Mouse (Mus musculus) MEL (cell line): Measurements from ENCODE around the gene Ano6. TPM values are rescaled to one million over a fixed set of nuclear protein-coding genes. Genes with fewer than 3 reads are reported as not detected.

Experiments
- DNase-seq: peaks from one replicate; pipeline ENCODE4 v3.0.0; 2011; ENCODE audit warnings: low read depth, low spot score
- H3K27ac ChIP-seq: 2 replicates; pipeline ENCODE4 v1.5.1; 2012; ENCODE audit warnings: low read depth, mild to moderate bottlenecking, control low read depth, low read length, moderate library complexity; ENCODE audit not compliant: control insufficient read depth
- H3K27me3 ChIP-seq, 2 experiments: fragments of 150-350 bp in 1 of 2; sonication (generic) in 1 of 2; 2 replicates each; pipeline ENCODE4 v1.6.1; 2012; ENCODE audit warnings: low read length in 2 of 2, mild to moderate bottlenecking in 2 of 2, improper control_type of control experiment in 1 of 2, moderate library complexity in 1 of 2; ENCODE audit not compliant: insufficient read depth in 2 of 2, control insufficient read depth in 1 of 2
- H3K36me3 ChIP-seq, 2 experiments: 2 replicates each; pipeline ENCODE4 v1.6.1; 2012 to 2014; ENCODE audit warnings: low read length in 2 of 2, improper control_type of control experiment in 1 of 2, inconsistent platforms in 1 of 2, mild to moderate bottlenecking in 1 of 2; ENCODE audit not compliant: insufficient read depth in 2 of 2, control insufficient read depth in 1 of 2
- H3K4me1 ChIP-seq, 2 experiments: fragments of 150-350 bp in 1 of 2; sonication (generic) in 1 of 2; 2 replicates each; pipeline ENCODE4 v1.6.1; 2012; ENCODE audit warnings: low read length in 2 of 2, improper control_type of control experiment in 1 of 2, mild to moderate bottlenecking in 1 of 2; ENCODE audit not compliant: insufficient read depth in 2 of 2, control insufficient read depth in 1 of 2
- H3K4me3 ChIP-seq, 2 experiments: fragments of 150-350 bp in 1 of 2; sonication (generic) in 1 of 2; 2 replicates each; pipeline ENCODE4 v1.5.1; 2012; ENCODE audit warnings: low read depth in 2 of 2, low read length in 2 of 2, mild to moderate bottlenecking in 2 of 2, moderate library complexity in 2 of 2, control low read depth in 1 of 2, improper control_type of control experiment in 1 of 2; ENCODE audit not compliant: control insufficient read depth in 1 of 2, insufficient read depth in 1 of 2
- H3K79me2 ChIP-seq: 2 replicates; pipeline ENCODE4 v1.6.1; 2012; ENCODE audit warnings: mild to moderate bottlenecking, low read length, moderate library complexity; ENCODE audit not compliant: control insufficient read depth, poor library complexity, insufficient read depth
- H3K9ac ChIP-seq: 2 replicates; pipeline ENCODE4 v1.6.1; 2012; ENCODE audit warnings: low read depth, mild to moderate bottlenecking, control low read depth, low read length, moderate library complexity; ENCODE audit not compliant: control insufficient read depth, poor library complexity, severe bottlenecking
- H3K9me3 ChIP-seq: fragments of 150-350 bp; sonication (generic); replicated peaks from 2 replicates; pipeline ENCODE4 v1.6.1; 2012; ENCODE audit warnings: mild to moderate bottlenecking, low read length, improper control_type of control experiment, moderate library complexity; ENCODE audit not compliant: insufficient read depth
- BHLHE40 ChIP-seq: IDR thresholded peaks from 2 replicates; pipeline ENCODE4 v1.6.1; 2012; ENCODE audit warnings: low read depth, mild to moderate bottlenecking, inconsistent platforms, low read length, improper control_type of control experiment, borderline replicate concordance
- CHD2 ChIP-seq: IDR thresholded peaks from 2 replicates; pipeline ENCODE4 v1.6.1; 2011; ENCODE audit warnings: low read length, improper control_type of control experiment
- CTCF ChIP-seq, 3 experiments: IDR thresholded peaks in 2 of 3; conservative IDR thresholded peaks in 1 of 3; 2 replicates each; pipeline ENCODE4 v1.5.1; 2011 to 2012; ENCODE audit warnings: low read length in 3 of 3, low read depth in 2 of 3, mild to moderate bottlenecking in 2 of 3, improper control_type of control experiment in 1 of 3, inconsistent platforms in 1 of 3, mixed read lengths in 1 of 3, moderate library complexity in 1 of 3; ENCODE audit not compliant: control insufficient read depth in 1 of 3, insufficient read depth in 1 of 3, poor library complexity in 1 of 3, severe bottlenecking in 1 of 3
- EP300 ChIP-seq, 2 experiments: IDR thresholded peaks; 2 replicates each; pipeline ENCODE4 v1.6.1; 2011; ENCODE audit warnings: improper control_type of control experiment in 2 of 2, low read length in 2 of 2, low read depth in 1 of 2, mild to moderate bottlenecking in 1 of 2
- ETS1 ChIP-seq: IDR thresholded peaks from 2 replicates; pipeline ENCODE4 v1.6.1; 2012; ENCODE audit warnings: low read depth, mild to moderate bottlenecking, inconsistent platforms, low read length, improper control_type of control experiment, moderate library complexity
- HCFC1 ChIP-seq: IDR thresholded peaks from 2 replicates; pipeline ENCODE4 v1.6.1; 2012; ENCODE audit warnings: low read depth, mild to moderate bottlenecking, inconsistent platforms, low read length, improper control_type of control experiment, moderate library complexity
- JUND ChIP-seq: IDR thresholded peaks from 2 replicates; pipeline ENCODE4 v1.6.1; 2011; ENCODE audit warnings: low read depth, mild to moderate bottlenecking, improper control_type of control experiment, low read length
- KAT2A ChIP-seq: conservative IDR thresholded peaks from 2 replicates; pipeline ENCODE4 v1.6.1; 2012; ENCODE audit warnings: low read depth, low read length, improper control_type of control experiment, inconsistent platforms
- MAFK ChIP-seq: IDR thresholded peaks from 2 replicates; pipeline ENCODE4 v1.6.1; 2011; ENCODE audit warnings: low read depth, mild to moderate bottlenecking, low read length, improper control_type of control experiment, borderline replicate concordance
- MAX ChIP-seq: IDR thresholded peaks from 2 replicates; pipeline ENCODE4 v1.6.1; 2011; ENCODE audit warnings: low read length, improper control_type of control experiment
- MAZ ChIP-seq: IDR thresholded peaks from 2 replicates; pipeline ENCODE4 v1.6.1; 2012; ENCODE audit warnings: low read depth, mild to moderate bottlenecking, inconsistent platforms, low read length, improper control_type of control experiment
- MXI1 ChIP-seq: IDR thresholded peaks from 2 replicates; pipeline ENCODE4 v1.6.1; 2011; ENCODE audit warnings: mild to moderate bottlenecking, low read depth, low read length, improper control_type of control experiment
- NELFE ChIP-seq: IDR thresholded peaks from 2 replicates; pipeline ENCODE4 v1.6.1; 2011; ENCODE audit warnings: low read depth, low read length, improper control_type of control experiment
- POLR2A ChIP-seq, 2 experiments: IDR thresholded peaks; 2 replicates each; pipeline ENCODE4 v1.6.1; 2011 to 2012; ENCODE audit warnings: low read length in 2 of 2, mild to moderate bottlenecking in 2 of 2, control low read depth in 1 of 2, improper control_type of control experiment in 1 of 2, low read depth in 1 of 2, moderate library complexity in 1 of 2; ENCODE audit not compliant: control insufficient read depth in 1 of 2, insufficient read depth in 1 of 2, poor library complexity in 1 of 2
- POLR2AphosphoS5 ChIP-seq: IDR thresholded peaks from 2 replicates; pipeline ENCODE4 v1.6.1; 2012; ENCODE audit warnings: low read depth, borderline replicate concordance, mild to moderate bottlenecking, inconsistent platforms, low read length, moderate library complexity, mixed read lengths
- RAD21 ChIP-seq: IDR thresholded peaks from 2 replicates; pipeline ENCODE4 v1.6.1; 2011; ENCODE audit warnings: mild to moderate bottlenecking, low read depth, low read length, improper control_type of control experiment
- RCOR1 ChIP-seq: IDR thresholded peaks from 2 replicates; pipeline ENCODE4 v1.6.1; 2012; ENCODE audit warnings: low read depth, mild to moderate bottlenecking, inconsistent platforms, low read length, improper control_type of control experiment
- SIN3A ChIP-seq: IDR thresholded peaks from 2 replicates; pipeline ENCODE4 v1.6.1; 2012; ENCODE audit warnings: low read length, improper control_type of control experiment, inconsistent platforms
- SMC3 ChIP-seq: IDR thresholded peaks from 2 replicates; pipeline ENCODE4 v1.6.1; 2011; ENCODE audit warnings: low read depth, low read length, improper control_type of control experiment
- TAL1 ChIP-seq: IDR thresholded peaks from 2 replicates; pipeline ENCODE4 v1.6.1; 2012; ENCODE audit warnings: mild to moderate bottlenecking, inconsistent platforms, low read length, moderate library complexity, mixed read lengths
- TBP ChIP-seq: IDR thresholded peaks from 2 replicates; pipeline ENCODE4 v1.8.0; 2011; ENCODE audit warnings: low read depth, low read length, improper control_type of control experiment
- USF1 ChIP-seq: IDR thresholded peaks from 2 replicates; pipeline ENCODE4 v1.6.1; 2014; ENCODE audit warnings: low read depth, mild to moderate bottlenecking, inconsistent platforms, low read length, improper control_type of control experiment, moderate library complexity
- ZC3H11A ChIP-seq: IDR thresholded peaks from 2 replicates; pipeline ENCODE4 v1.6.1; 2012; ENCODE audit warnings: low read depth, mild to moderate bottlenecking, inconsistent platforms, low read length, improper control_type of control experiment
- ZMIZ1 ChIP-seq: IDR thresholded peaks from 2 replicates; pipeline ENCODE4 v1.6.1; 2012; ENCODE audit warnings: low read depth, mild to moderate bottlenecking, inconsistent platforms, low read length, improper control_type of control experiment, moderate library complexity
- ZNF384 ChIP-seq: IDR thresholded peaks from 2 replicates; pipeline ENCODE4 v1.6.1; 2012; ENCODE audit warnings: low read depth, mild to moderate bottlenecking, inconsistent platforms, low read length, improper control_type of control experiment
- polyA plus RNA-seq, 2 experiments: library from polyadenylated mRNA; stranded (reverse) in 1 of 2; unstranded in 1 of 2; fragments of >175 nt in 1 of 2; fragments of >200 nt in 1 of 2; gene quantifications; 2 replicates each; pipeline versions ENCODE4 v1.2.1 to v1.2.4; 2012; ENCODE audit warnings: low replicate concordance in 2 of 2, low read depth in 1 of 2; ENCODE audit not compliant: insufficient read length in 2 of 2, insufficient read depth in 1 of 2, missing spikeins in 1 of 2
- total RNA-seq: library from RNA; depleted of rRNA; stranded (reverse); fragments of 300-350 nt; gene quantifications from 2 replicates; pipeline ENCODE4 v1.2.3, GENCODE M21; 2012

The Ano6 gene
- total and polyA plus RNA-seq, 3 experiments, result 54.8 to 66.6 (median 61.4) TPM

DNA sequence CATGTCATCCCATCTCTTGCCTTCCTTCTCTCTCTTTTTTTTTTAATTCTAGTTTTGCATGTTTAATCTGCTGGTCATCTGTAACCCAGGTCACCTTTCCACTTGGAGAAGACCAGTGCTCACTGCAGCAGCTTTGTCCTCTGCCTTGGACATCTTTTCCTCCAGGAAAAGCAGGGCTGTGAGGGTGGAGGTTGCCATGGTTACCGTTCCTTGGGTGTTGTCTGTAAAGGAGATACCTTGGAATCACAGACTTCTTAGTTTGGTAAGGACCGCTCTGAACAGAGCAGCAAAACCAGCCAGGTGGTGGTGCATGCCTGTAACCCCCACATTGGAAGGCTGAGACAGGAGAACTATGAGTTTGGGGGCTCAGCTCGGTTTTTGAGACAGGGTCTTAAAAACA lies 26.9 kb downstream of the Ano6 start:
- no peaks in the 10 kb centered on the region for H3K27me3 ChIP-seq
- no peak for DNase-seq
- H3K79me2 ChIP-seq, result peaks cover 71% of the 10 kb centered on the region

DNA sequence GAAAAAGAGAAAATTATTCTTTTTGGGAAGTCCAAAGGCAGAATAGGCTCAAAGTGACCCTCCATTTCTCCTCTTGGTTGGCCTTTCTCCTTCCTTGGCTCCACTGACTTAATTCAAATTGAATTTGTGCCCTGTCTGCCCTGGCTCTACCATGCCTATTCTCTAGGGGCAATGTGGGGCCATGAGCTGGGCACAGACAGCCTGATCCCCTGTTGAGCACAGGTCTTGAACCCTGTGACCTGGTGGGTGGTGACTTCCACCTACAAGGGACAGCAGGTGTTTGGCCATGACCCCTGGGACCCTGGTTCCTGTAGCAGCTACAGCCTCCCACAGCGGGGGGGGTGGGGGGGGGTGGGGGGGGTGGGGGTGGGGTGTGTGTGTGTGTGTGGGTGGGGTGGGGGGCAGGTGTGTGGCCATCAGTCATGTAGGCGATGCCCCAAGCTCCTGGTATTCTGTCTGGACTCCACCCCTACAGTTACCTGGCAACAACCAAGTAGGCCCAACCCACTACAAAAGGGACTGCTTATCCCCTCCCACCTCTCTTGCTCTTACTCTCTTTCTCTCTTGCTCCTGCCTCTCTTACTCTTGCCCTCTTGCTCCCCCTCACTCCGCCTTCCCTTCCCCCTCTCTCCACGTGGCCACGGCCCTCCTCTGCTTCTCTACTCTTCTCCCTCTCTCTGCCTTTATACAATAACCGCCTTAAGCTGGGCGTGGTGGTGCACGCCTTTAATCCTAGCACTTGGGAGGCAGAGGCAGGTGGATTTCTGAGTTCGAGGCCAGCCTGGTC lies 28.8 kb downstream of the Ano6 start:
- Histone ChIP-seq H3K4me3 (no peak overlapping the region), H3K36me3 (peaks cover 7 to 58% of the 10 kb centered on the region in 2 experiments), H3K9me3 (no peaks in the 10 kb centered on the region), H3K27ac (no peak overlapping the region), H3K4me1 (no peaks in the 10 kb centered on the region), H3K27me3 (no peaks in the 10 kb centered on the region), H3K79me2 (peaks cover 69% of the 10 kb centered on the region), H3K9ac (no peak overlapping the region)
- no peak for TF ChIP-seq EP300 (IDR thresholded peaks at IDR 0.05; ENCODE audit: low read depth in 1 of 2, low read length in 2 of 2)
- TF ChIP-seq BHLHE40, result no peak
- TF ChIP-seq ZMIZ1, result no peak
- DNase-seq, result no peak

More for the DNA sequence above, 26.9 kb downstream of the Ano6 start:
- H3K27ac ChIP-seq, result no peak overlapping the region
- TF ChIP-seq TAL1, result no peak
- no peak for TF ChIP-seq SIN3A
- TF ChIP-seq MAX, result no peak
- TF ChIP-seq ZNF384, result no peak
- no peak for TF ChIP-seq HCFC1
- TF ChIP-seq USF1, result no peak
- no peak for TF ChIP-seq ZC3H11A
- TF ChIP-seq NELFE, result no peak
- TF ChIP-seq POLR2AphosphoS5, result no peak
- no peak for TF ChIP-seq ETS1
- no peak for TF ChIP-seq KAT2A
- TF ChIP-seq CHD2, result no peak
- no peaks in the 10 kb centered on the region for H3K4me1 ChIP-seq
- H3K36me3 ChIP-seq, result peaks cover 11 to 54% of the 10 kb centered on the region in 2 experiments
- H3K9ac ChIP-seq, result no peak overlapping the region
- no peak overlapping the region for H3K4me3 ChIP-seq
- H3K9me3 ChIP-seq, result no peaks in the 10 kb centered on the region

DNA sequence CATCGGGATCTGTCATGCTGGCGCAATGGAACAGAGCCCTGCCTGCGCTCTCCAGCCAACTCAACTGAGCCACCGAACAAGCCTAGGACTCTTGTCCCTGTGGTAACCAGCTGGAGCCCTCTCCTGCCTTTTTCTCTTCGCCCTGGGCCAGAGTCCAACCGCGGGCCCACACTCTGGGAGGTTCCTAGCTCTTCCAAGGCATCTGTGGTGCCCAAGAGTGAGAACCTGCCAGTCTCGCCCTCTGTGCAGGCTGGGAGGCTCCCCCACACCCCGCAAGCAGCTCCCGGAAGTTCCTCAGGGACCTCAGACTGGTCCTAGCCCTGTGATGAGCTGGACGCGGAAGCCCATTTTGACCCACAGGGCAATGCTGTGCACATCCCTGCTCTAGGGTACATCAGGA lies 29.5 kb downstream of the Ano6 start:
- H3K9ac ChIP-seq, result no peak overlapping the region
- no peaks in the 10 kb centered on the region for H3K4me1 ChIP-seq
- no peaks in the 10 kb centered on the region for H3K27me3 ChIP-seq
- no peaks in the 10 kb centered on the region for H3K9me3 ChIP-seq
- H3K27ac ChIP-seq, result no peak overlapping the region
- H3K36me3 ChIP-seq, result peaks cover 4 to 61% of the 10 kb centered on the region in 2 experiments
- no peak overlapping the region for H3K4me3 ChIP-seq
- peaks cover 69% of the 10 kb centered on the region for H3K79me2 ChIP-seq
- no peak for TF ChIP-seq JUND
- TF ChIP-seq ETS1, result no peak
- TF ChIP-seq MAFK, result no peak
- no peak for TF ChIP-seq CHD2
- no peak for TF ChIP-seq USF1
- TF ChIP-seq POLR2A (IDR thresholded peaks at IDR 0.05; ENCODE audit: control insufficient read depth in 1 of 2, insufficient read depth in 1 of 2, low read depth in 1 of 2, low read length in 2 of 2, poor library complexity in 1 of 2), result no peak
- TF ChIP-seq TBP, result no peak
- TF ChIP-seq SMC3, result no peak
- no peak for TF ChIP-seq ZC3H11A
- TF ChIP-seq ZNF384, result no peak
- no peak for TF ChIP-seq CTCF (IDR thresholded peaks at IDR 0.05 in 2 of 3, conservative IDR thresholded peaks at IDR 0.05 in 1 of 3; ENCODE audit: control insufficient read depth in 1 of 3, insufficient read depth in 1 of 3, low read depth in 2 of 3, low read length in 3 of 3, poor library complexity in 1 of 3, severe bottlenecking in 1 of 3)
- TF ChIP-seq RCOR1, result no peak
- TF ChIP-seq MXI1, result no peak
- TF ChIP-seq RAD21, result no peak
- no peak for TF ChIP-seq ZMIZ1
- TF ChIP-seq MAZ, result no peak
- no peak for DNase-seq
